Mouse (Mus musculus): ENCODE data around the gene Sh2d3c.

DNA sequence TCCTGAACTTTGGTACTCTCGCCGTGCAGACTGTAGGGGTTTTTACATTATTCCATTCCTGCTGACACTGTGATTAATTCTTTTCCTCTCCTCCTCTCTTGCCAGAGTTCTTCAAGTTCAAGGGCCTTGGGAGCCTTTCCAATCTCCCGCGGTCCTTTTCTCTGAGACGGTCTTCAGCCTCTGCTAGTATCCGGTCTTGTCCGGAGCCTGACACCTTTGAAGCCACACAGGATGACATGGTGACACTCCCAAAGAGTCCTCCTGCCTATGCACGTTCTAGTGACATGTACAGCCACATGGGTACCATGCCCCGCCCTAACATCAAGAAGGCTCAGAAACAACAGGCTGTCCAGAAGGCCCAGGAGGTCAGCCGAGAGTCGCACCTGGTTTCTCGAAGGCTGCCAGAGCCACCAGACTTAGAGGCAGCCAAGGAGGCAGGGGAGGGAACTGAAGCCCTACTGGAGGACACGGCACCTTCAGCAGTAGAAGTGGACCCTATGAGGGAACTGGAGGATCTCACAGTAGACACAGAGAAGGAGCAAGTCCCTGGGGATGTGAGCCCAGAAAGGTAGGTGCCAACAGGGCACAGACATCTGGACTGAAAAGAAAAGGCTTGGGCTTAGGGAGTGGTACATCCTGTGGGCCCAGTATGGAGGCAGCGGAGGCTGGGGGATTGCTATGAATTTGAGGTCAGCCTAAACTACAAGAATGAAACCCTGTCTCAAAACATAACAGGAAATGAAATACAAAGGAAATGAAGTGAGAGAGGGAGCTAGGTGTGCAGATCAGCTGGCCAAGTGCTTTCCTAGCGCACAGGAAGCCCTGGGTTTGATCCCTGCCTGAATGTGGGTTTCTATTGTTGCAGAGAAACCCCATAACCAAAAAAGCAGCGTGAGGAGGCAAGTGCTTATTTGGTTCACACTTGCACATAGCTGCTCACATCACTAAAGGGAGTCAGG lies 4.3 kb downstream of the Sh2d3c start:
- no peak for TF ChIP-seq CTCF (IDR thresholded peaks at IDR 0.05; ENCODE audit: extremely low read depth, insufficient read length, insufficient replicate concordance, low read depth, low read length)
- TF ChIP-seq POLR2A (IDR thresholded peaks at IDR 0.05; ENCODE audit: low read depth, low read length), result no peak

Data from small intestine, adult 2 months (tissue).